Mouse (Mus musculus): Measurements from ENCODE around the gene Syt17.

The Syt17 gene

GRCm38 (mm10) chr7:118448134-118448967, at the start of gene Syt17:
Gene Syt17, minus strand, starts transcription at chr7:118448222.
- DNase-seq = peak; percentile 69

- no peak for DNase-seq
Observed at GRCm38 (mm10) chr7:118494892-118495579, 47.0 kb upstream of the Syt17 start.

- no peak for DNase-seq
Observed at GRCm38 (mm10) chr7:118493892-118494291, 45.9 kb upstream of the Syt17 start.

- DNase-seq = peak; percentile 75
Observed at GRCm38 (mm10) chr7:118491431-118492147, 43.6 kb upstream of the Syt17 start, which contains the start of gene Itpripl2. Gene Itpripl2, minus strand, starts transcription at chr7:118491975.

- DNase-seq = no peak
Observed at GRCm38 (mm10) chr7:118490666-118491430, 42.8 kb upstream of the Syt17 start.

- DNase-seq = no peak
Observed at GRCm38 (mm10) chr7:118489706-118490665, 42.0 kb upstream of the Syt17 start.

- DNase-seq = no peak
Observed at GRCm38 (mm10) chr7:118488060-118488664, 40.1 kb upstream of the Syt17 start.

GRCm38 (mm10) chr7:118486917-118487316, 38.9 kb upstream of the Syt17 start:
- no peak for DNase-seq

GRCm38 (mm10) chr7:118483996-118484395, 36.0 kb upstream of the Syt17 start:
- no peak for DNase-seq

GRCm38 (mm10) chr7:118482001-118482400, 34.0 kb upstream of the Syt17 start:
- no peak for DNase-seq

GRCm38 (mm10) chr7:118481047-118481810, 33.2 kb upstream of the Syt17 start:
- DNase-seq = no peak

GRCm38 (mm10) chr7:118480160-118480709, 32.2 kb upstream of the Syt17 start:
- DNase-seq = no peak

GRCm38 (mm10) chr7:118478835-118479312, 30.9 kb upstream of the Syt17 start:
- DNase-seq = peak; percentile 68

- DNase-seq = no peak
Observed at GRCm38 (mm10) chr7:118476428-118476827, 28.4 kb upstream of the Syt17 start.

GRCm38 (mm10) chr7:118475008-118475705, 27.1 kb upstream of the Syt17 start:
- no peak for DNase-seq

GRCm38 (mm10) chr7:118472886-118473285, 24.9 kb upstream of the Syt17 start:
- no peak for DNase-seq

- no peak for DNase-seq
Observed at GRCm38 (mm10) chr7:118468060-118468459, 20.0 kb upstream of the Syt17 start.

GRCm38 (mm10) chr7:118464432-118464831, 16.4 kb upstream of the Syt17 start:
- DNase-seq = no peak
